19 mouse cellular contexts compared by ENCODE assay signal in the genomic region with DNA sequence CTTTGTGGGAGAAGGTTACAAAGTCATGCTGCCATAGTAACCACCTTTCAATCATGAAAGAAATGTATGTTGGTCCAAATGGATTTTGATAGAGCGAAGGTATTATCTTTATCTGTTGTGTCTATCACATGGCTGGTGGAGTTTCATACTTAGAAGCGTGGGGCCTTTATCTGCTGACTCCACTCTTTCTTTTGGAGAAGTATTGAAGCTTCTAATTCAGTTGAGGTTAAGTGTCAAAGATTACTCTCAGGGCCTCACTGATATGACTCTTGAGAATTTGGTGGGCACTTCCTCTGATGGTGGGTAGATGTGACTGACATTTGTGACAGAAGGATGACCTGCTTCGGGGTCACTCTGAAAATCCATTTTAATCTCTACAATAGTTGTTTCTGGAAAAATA. TPM values are rescaled to one million over a fixed set of nuclear protein-coding genes. Genes with fewer than 3 reads are reported as not detected.
"Had no signal": no experiment of that assay in that cellular context is flagged by ENCODE, and none has a peak within 500 bp of the region (broad histone marks: within the 10 kb centered on the region; RNA-seq: fewer than 3 reads in every experiment).

No protein-coding gene starts in this region.

- H3K9me3 ChIP-seq: neural tube, embryonic 12.5 days; neural tube, embryonic 13.5 days; neural tube, embryonic 15.5 days; stomach, embryonic 15.5 days had no signal

- DNase-seq: retina, postnatal 1 day; right cerebral cortex, adult 18-20 months; right cerebral cortex, postnatal 14 days; right cerebral cortex, postnatal 25 days; right cerebral cortex, postnatal 4 days; spleen, adult 18-20 months; thymus, adult 18-20 months; thymus, adult 2 months; thymus, postnatal 14 days; thymus, postnatal 25 days; thymus, postnatal 36 days; thymus, postnatal 4 days had no signal

- H3K36me3 ChIP-seq: neural tube, embryonic 12.5 days; neural tube, embryonic 13.5 days; neural tube, embryonic 15.5 days; stomach, embryonic 15.5 days had no signal

- H3K27ac ChIP-seq: neural tube, embryonic 12.5 days; neural tube, embryonic 13.5 days; neural tube, embryonic 15.5 days; stomach, embryonic 15.5 days had no signal

- H3K4me3 ChIP-seq: neural tube, embryonic 12.5 days; neural tube, embryonic 13.5 days; neural tube, embryonic 15.5 days; stomach, embryonic 15.5 days had no signal

- H3K27me3 ChIP-seq: neural tube, embryonic 12.5 days; neural tube, embryonic 13.5 days; neural tube, embryonic 15.5 days; stomach, embryonic 15.5 days had no signal

- H3K4me2 ChIP-seq: neural tube, embryonic 12.5 days; neural tube, embryonic 13.5 days; neural tube, embryonic 15.5 days; stomach, embryonic 15.5 days had no signal

- H3K9ac ChIP-seq: neural tube, embryonic 12.5 days; neural tube, embryonic 13.5 days; neural tube, embryonic 15.5 days; stomach, embryonic 15.5 days had no signal

- H3K4me1 ChIP-seq: neural tube, embryonic 12.5 days; neural tube, embryonic 13.5 days; neural tube, embryonic 15.5 days; stomach, embryonic 15.5 days had no signal

RNA-seq across cellular contexts. Expression of a gene that starts 26.1 kb away (rescaled TPM):
- total RNA-seq: neutrophil, adult 5-6 weeks had no signal
- polyA plus RNA-seq: neural tube, embryonic 12.5 days; neural tube, embryonic 13.5 days; neural tube, embryonic 14.5 days; neural tube, embryonic 15.5 days; stomach, embryonic 14.5 days had no signal
